Mouse (Mus musculus) forebrain, embryonic 11.5 days (tissue): ENCODE data around the gene Muc1. TPM values are rescaled to one million over a fixed set of nuclear protein-coding genes. Genes with fewer than 3 reads are reported as not detected.
A peak's percentile ranks its signal among the peaks of the same experiment; 100 is the strongest.

Source experiments
- ATAC-seq: fragments of 200-750 bp; cut with Nextera tagmentation; replicated peaks from 2 replicates; pipeline ENCODE4 v1.8.0; 2017; ENCODE audit warnings: moderate TSS enrichment; ENCODE audit not compliant: low FRiP score
- DNase-seq: peaks from one replicate; pipeline ENCODE4 v3.0.0-alpha.2; 2017; ENCODE audit warnings: low spot score
- H3K27ac ChIP-seq: fragments of 300-500 bp; sonication (generic); 2 replicates; pipeline ENCODE4 v1.5.1; 2014; ENCODE audit warnings: low read depth, low read length
- H3K27me3 ChIP-seq: fragments of 300-500 bp; sonication (generic); 2 replicates; pipeline ENCODE4 v1.6.1; 2014; ENCODE audit warnings: mild to moderate bottlenecking, low read length, mixed read lengths; ENCODE audit not compliant: control insufficient read depth, insufficient read depth
- H3K36me3 ChIP-seq: fragments of 300-500 bp; sonication (generic); 2 replicates; pipeline ENCODE4 v1.6.1; 2014; ENCODE audit warnings: mild to moderate bottlenecking, low read length, moderate library complexity, mixed read lengths; ENCODE audit not compliant: control insufficient read depth, insufficient read depth
- H3K4me1 ChIP-seq: fragments of 300-500 bp; sonication (generic); replicated peaks from 2 replicates; pipeline ENCODE4 v1.6.1; 2014; ENCODE audit warnings: low read length, mixed read lengths; ENCODE audit not compliant: control insufficient read depth, insufficient read depth
- H3K4me2 ChIP-seq: fragments of 300-500 bp; sonication (generic); 2 replicates; pipeline ENCODE4 v1.6.1; 2014; ENCODE audit warnings: low read depth, mild to moderate bottlenecking, low read length, moderate library complexity, mixed read lengths; ENCODE audit not compliant: severe bottlenecking
- H3K4me3 ChIP-seq: fragments of 300-500 bp; sonication (generic); 2 replicates; pipeline ENCODE4 v1.5.1; 2014; ENCODE audit warnings: low read depth, low read length
- H3K9ac ChIP-seq: fragments of 300-500 bp; sonication (generic); 2 replicates; pipeline ENCODE4 v1.6.1; 2014; ENCODE audit warnings: low read length
- H3K9me3 ChIP-seq: fragments of 300-500 bp; sonication (generic); 2 replicates; pipeline ENCODE4 v1.6.1; 2016; ENCODE audit warnings: low read length, mixed read lengths; ENCODE audit not compliant: control insufficient read depth
- WGBS: fragments of 180-500 bp; shearing (Covaris S2); extraction: QIAGEN DNeasy Blood & Tissue Kit; methylation state at CpG from one replicate; pipeline ENCODE4 v1.1.7; 2014; 5-methylcytosine and 5-hydroxymethylcytosine counted together
- polyA plus RNA-seq: library from polyadenylated mRNA; unstranded; fragments of >200 nt; fragmentation: Nextera tagmentation; extraction: Ambion mirVana; gene quantifications from 2 replicates; pipeline ENCODE4 v1.2.1, GENCODE M21; 2014

Muc1 gene
- polyA plus RNA-seq, 1 experiment from 2014 or later: 2.0 TPM

- Histone ChIP-seq H3K27me3 (peaks cover 30% of the 10 kb centered on the region), H3K4me3 (no peak overlapping the region), H3K4me2 (no peak overlapping the region), H3K9me3 (no peaks in the 10 kb centered on the region), H3K36me3 (no peaks in the 10 kb centered on the region), H3K27ac (no peak overlapping the region), H3K9ac (no peak overlapping the region), H3K4me1 (peaks cover 17% of the 10 kb centered on the region)
- ATAC-seq (no peak), DNase-seq (no peak)
- 54% methylated on average over 14 of the region's 14 CpGs for WGBS
Observed at GRCm38 (mm10) chr3:89277281-89278021, 48.6 kb downstream of the Muc1 start.

GRCm38 (mm10) chr3:89278107-89278506 lies 49.2 kb downstream of the Muc1 start:
- 67% methylated on average over 7 of the region's 7 CpGs for WGBS
- Histone ChIP-seq H3K9ac (no peak overlapping the region), H3K4me2 (0 out of 2 replicates have a peak overlapping the region, but pooled peaks have one; percentile 15), H3K27me3 (peaks cover 30% of the 10 kb centered on the region), H3K9me3 (no peaks in the 10 kb centered on the region), H3K4me3 (no peak overlapping the region), H3K4me1 (peaks cover 17% of the 10 kb centered on the region), H3K36me3 (no peaks in the 10 kb centered on the region), H3K27ac (no peak overlapping the region)
- ATAC-seq (no peak), DNase-seq (no peak)

- peaks cover 30% of the 10 kb centered on the region for H3K27me3 ChIP-seq
- 20% methylated on average over 8 of the region's 8 CpGs for WGBS
- peak overlapping the region; percentile 36 for H3K4me3 ChIP-seq
- H3K9me3 ChIP-seq: no peaks in the 10 kb centered on the region
- H3K4me2 ChIP-seq: peak overlapping the region; percentile 90
- no peaks in the 10 kb centered on the region for H3K36me3 ChIP-seq
- ATAC-seq (no peak), DNase-seq (no peak)
- H3K9ac ChIP-seq: no peak overlapping the region; the same call in 1 of the 2 replicates
- H3K27ac ChIP-seq: no peak overlapping the region
- H3K4me1 ChIP-seq: peaks cover 17% of the 10 kb centered on the region
Observed at GRCm38 (mm10) chr3:89278643-89279042, 49.8 kb downstream of the Muc1 start.

DNA sequence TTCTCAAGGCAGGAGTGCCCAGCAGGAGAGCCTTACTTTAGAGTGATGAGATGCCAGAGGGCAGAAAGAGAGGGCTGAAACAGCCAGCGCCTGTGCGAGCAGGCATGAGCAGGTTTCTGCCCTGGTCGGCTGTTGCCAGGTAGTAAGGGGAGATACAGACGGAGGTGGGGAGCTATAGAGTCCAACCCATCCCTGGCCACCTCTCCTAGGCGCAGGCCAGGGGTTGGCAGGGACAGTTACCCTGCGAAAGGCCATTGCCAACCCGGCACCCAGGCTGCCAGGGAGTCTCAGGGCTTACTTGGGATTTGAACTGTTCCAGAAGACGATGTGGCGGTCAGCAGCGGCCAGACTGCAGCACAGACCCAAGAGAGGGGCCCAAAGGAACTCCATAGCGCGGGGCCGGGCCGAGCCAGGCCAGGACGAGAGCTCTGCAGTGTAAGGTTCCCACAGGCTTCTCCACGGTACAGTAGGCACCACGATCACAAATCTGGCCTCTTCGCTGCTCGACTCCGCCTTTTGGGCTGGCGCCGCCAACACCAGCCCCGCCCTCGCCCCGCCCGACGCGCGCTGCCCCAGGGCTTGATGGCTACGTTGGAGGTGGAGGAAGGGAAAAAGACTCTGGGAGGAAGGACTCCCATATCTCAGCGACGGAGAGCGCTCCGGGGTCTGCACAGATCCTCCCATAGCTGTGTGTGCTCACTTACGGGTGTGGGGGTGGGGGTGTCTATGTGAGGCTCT lies 50.5 kb downstream of the Muc1 start:
- Histone ChIP-seq H3K4me3 (peak overlapping the region; percentile 36), H3K27me3 (peaks cover 30% of the 10 kb centered on the region), H3K9ac (peak overlapping the region; percentile 56), H3K27ac (no peak overlapping the region), H3K4me2 (peak overlapping the region; percentile 90), H3K36me3 (no peaks in the 10 kb centered on the region), H3K4me1 (peaks cover 17% of the 10 kb centered on the region), H3K9me3 (no peaks in the 10 kb centered on the region)
- ATAC-seq (peak; percentile 66), DNase-seq (peak; percentile 90)
- 3% methylated on average over 35 of the region's 35 CpGs for WGBS

DNA sequence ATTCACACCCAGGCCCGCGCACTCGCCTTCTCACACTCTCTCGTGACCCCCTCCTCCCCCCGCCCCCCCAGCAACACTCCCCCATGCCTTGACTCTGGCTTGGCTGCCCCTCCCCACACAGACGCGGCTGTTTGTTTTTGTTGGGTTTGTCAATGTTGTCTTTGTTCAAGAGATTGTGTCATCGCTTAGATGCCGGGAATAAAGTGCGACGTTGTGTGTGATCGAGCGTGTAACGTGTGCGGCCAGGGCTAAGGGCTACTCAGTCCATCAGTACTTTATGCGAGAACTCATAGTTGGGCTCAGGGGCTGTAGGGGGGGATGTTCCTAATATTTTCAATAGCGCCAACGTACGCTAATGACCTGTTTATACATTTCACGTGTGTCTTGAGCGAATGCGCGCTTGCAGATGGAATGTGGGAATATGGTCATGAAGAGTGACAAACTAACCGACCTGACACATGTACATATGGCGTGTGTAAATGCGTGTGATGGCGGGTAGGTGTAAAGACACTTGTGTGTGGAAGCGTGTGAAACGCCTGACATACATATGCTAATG lies 51.3 kb downstream of the Muc1 start:
- Histone ChIP-seq H3K4me1 (peaks cover 17% of the 10 kb centered on the region), H3K27ac (no peak overlapping the region), H3K4me3 (peak overlapping the region; percentile 36), H3K27me3 (peaks cover 30% of the 10 kb centered on the region), H3K36me3 (no peaks in the 10 kb centered on the region), H3K9me3 (no peaks in the 10 kb centered on the region), H3K9ac (peak overlapping the region; percentile 56), H3K4me2 (peak overlapping the region; percentile 90)
- WGBS: under 1% methylated on average over 28 of the region's 29 CpGs
- ATAC-seq (peak; percentile 26), DNase-seq (peak; percentile 70)

GRCm38 (mm10) chr3:89280606-89281511 lies 52.0 kb downstream of the Muc1 start, which contains the start of gene Efna1:
Efna1 (minus strand) TSS chr3:89281142.
- ATAC-seq: peak; percentile 33
- H3K9ac ChIP-seq: peak within 1 kb of the TSS; percentile 59
- peaks cover 30% of the 10 kb centered on the region for H3K27me3 ChIP-seq
- H3K27ac ChIP-seq: no peak within 1 kb of the TSS
- H3K4me3 ChIP-seq: peak within 1 kb of the TSS; percentile 36
- peaks cover 17% of the 10 kb centered on the region for H3K4me1 ChIP-seq
- H3K36me3 ChIP-seq: no peaks in the 10 kb centered on the region
- DNase-seq: peak; percentile 73
- under 1% methylated on average over 52 of the region's 52 CpGs for WGBS
- no peaks in the 10 kb centered on the region for H3K9me3 ChIP-seq
- H3K4me2 ChIP-seq: peak within 1 kb of the TSS; percentile 90

DNA sequence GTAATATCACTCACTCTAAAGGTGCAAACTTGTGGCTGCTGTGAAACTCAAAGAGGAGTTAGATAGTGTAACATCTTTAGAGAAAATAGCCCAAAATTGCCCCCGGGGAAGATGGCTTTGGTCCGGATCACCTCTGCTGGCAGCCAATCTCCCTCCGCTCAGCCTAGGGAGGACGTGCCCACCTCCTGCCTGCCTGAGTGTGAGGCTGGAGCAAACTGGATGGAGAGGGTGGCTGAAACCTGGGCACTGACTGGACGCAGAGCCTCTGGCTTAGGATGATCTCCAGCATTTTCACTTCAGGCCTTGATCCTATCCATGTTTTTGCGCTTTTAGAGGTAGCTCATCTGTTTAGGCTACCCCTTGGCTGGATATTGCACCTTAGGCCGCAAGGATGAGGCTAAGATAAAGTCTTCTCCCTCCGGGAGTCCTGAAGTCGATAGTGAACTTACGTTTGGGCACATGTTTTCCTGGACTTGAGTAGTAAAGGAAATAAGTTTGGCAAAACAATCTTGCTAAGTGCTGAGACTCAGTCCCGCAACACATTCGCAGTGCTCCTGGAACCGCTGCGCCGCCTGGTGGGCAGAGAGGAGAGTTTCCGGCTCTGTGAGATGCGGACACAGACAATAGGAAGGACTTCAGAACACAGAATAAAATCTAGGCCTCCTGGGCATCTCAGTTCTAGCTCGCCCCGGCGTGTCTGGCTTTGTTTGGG lies 52.9 kb downstream of the Muc1 start:
- peaks cover 17% of the 10 kb centered on the region for H3K4me1 ChIP-seq
- peaks cover 28% of the 10 kb centered on the region for H3K27me3 ChIP-seq
- H3K9ac ChIP-seq: peak overlapping the region; percentile 59; the same call in 1 of the 2 replicates
- H3K9me3 ChIP-seq: no peaks in the 10 kb centered on the region
- WGBS: 10% methylated on average over 20 of the region's 20 CpGs
- DNase-seq (peak; percentile 90), ATAC-seq (0 out of 2 replicates have a peak, but pooled peaks have one; percentile 32)
- peak overlapping the region; percentile 36 for H3K4me3 ChIP-seq
- peak overlapping the region; percentile 90 for H3K4me2 ChIP-seq
- no peak overlapping the region for H3K27ac ChIP-seq
- H3K36me3 ChIP-seq: no peaks in the 10 kb centered on the region
